Mouse (Mus musculus): ENCODE data around the gene Pop5. TPM values are rescaled to one million over a fixed set of nuclear protein-coding genes. Genes with fewer than 3 reads are reported as not detected.

Gene Pop5
- polyA plus RNA-seq, 1 experiment: 79.9 TPM

GRCm38 (mm10) chr5:115210380-115210779 lies 25.3 kb upstream of the Pop5 start:
- Histone ChIP-seq H3K27ac (ENCODE audit: insufficient read depth, low read length) (no peak overlapping the region), H3K36me3 (ENCODE audit: control insufficient read depth, insufficient read depth, low read length, poor library complexity, severe bottlenecking) (no peaks in the 10 kb centered on the region), H3K9ac (ENCODE audit: low read depth, poor library complexity, severe bottlenecking) (no peak overlapping the region), H3K9me3 (replicated peaks; ENCODE audit: control insufficient read depth, insufficient read depth, low read length, poor library complexity, severe bottlenecking) (no peaks in the 10 kb centered on the region), H3K27me3 (ENCODE audit: control insufficient read depth, insufficient read depth, low read length, poor library complexity, severe bottlenecking) (no peaks in the 10 kb centered on the region), H3K4me1 (ENCODE audit: control insufficient read depth, insufficient read depth, low read length) (peaks cover 1% of the 10 kb centered on the region), H3K4me3 (ENCODE audit: low read depth, low read length) (no peak overlapping the region)
- TF ChIP-seq CTCF (IDR thresholded peaks at IDR 0.05; ENCODE audit: low read depth, low read length): peak; percentile 76
- no peak for TF ChIP-seq POLR2A (IDR thresholded peaks at IDR 0.05; ENCODE audit: insufficient read depth, low read length)

- no peaks in the 10 kb centered on the region for H3K27me3 ChIP-seq (ENCODE audit: control insufficient read depth, insufficient read depth, low read length, poor library complexity, severe bottlenecking)
- TF ChIP-seq POLR2A (IDR thresholded peaks at IDR 0.05; ENCODE audit: insufficient read depth, low read length) (no peak), EP300 (IDR thresholded peaks at IDR 0.05; ENCODE audit: insufficient read depth, low read depth, low read length) (no peak), CTCF (IDR thresholded peaks at IDR 0.05; ENCODE audit: low read depth, low read length) (no peak)
Measured at GRCm38 (mm10) chr5:115212451-115212850, 23.2 kb upstream of the Pop5 start.

GRCm38 (mm10) chr5:115212861-115213260 lies 22.8 kb upstream of the Pop5 start:
- H3K27me3 ChIP-seq (ENCODE audit: control insufficient read depth, insufficient read depth, low read length, poor library complexity, severe bottlenecking): no peaks in the 10 kb centered on the region
- TF ChIP-seq CTCF (IDR thresholded peaks at IDR 0.05; ENCODE audit: low read depth, low read length): no peak
- TF ChIP-seq POLR2A (IDR thresholded peaks at IDR 0.05; ENCODE audit: insufficient read depth, low read length): no peak
- no peak for TF ChIP-seq EP300 (IDR thresholded peaks at IDR 0.05; ENCODE audit: insufficient read depth, low read depth, low read length)

More at GRCm38 (mm10) chr5:115212451-115212850, 23.2 kb upstream of the Pop5 start:
- Histone ChIP-seq H3K36me3 (ENCODE audit: control insufficient read depth, insufficient read depth, low read length, poor library complexity, severe bottlenecking) (no peaks in the 10 kb centered on the region), H3K9me3 (replicated peaks; ENCODE audit: control insufficient read depth, insufficient read depth, low read length, poor library complexity, severe bottlenecking) (no peaks in the 10 kb centered on the region), H3K4me3 (ENCODE audit: low read depth, low read length) (no peak overlapping the region), H3K4me1 (ENCODE audit: control insufficient read depth, insufficient read depth, low read length) (no peaks in the 10 kb centered on the region), H3K9ac (ENCODE audit: low read depth, poor library complexity, severe bottlenecking) (no peak overlapping the region), H3K27ac (ENCODE audit: insufficient read depth, low read length) (no peak overlapping the region)

GRCm38 (mm10) chr5:115214864-115215263 lies 20.8 kb upstream of the Pop5 start:
- TF ChIP-seq POLR2A (IDR thresholded peaks at IDR 0.05; ENCODE audit: insufficient read depth, low read length) (no peak), CTCF (IDR thresholded peaks at IDR 0.05; ENCODE audit: low read depth, low read length) (no peak), EP300 (IDR thresholded peaks at IDR 0.05; ENCODE audit: insufficient read depth, low read depth, low read length) (no peak)
- no peak overlapping the region for H3K27ac ChIP-seq (ENCODE audit: insufficient read depth, low read length)

More at GRCm38 (mm10) chr5:115212861-115213260, 22.8 kb upstream of the Pop5 start:
- H3K9ac ChIP-seq (ENCODE audit: low read depth, poor library complexity, severe bottlenecking): no peak overlapping the region
- no peak overlapping the region for H3K4me3 ChIP-seq (ENCODE audit: low read depth, low read length)
- H3K9me3 ChIP-seq (replicated peaks; ENCODE audit: control insufficient read depth, insufficient read depth, low read length, poor library complexity, severe bottlenecking): no peaks in the 10 kb centered on the region
- no peaks in the 10 kb centered on the region for H3K4me1 ChIP-seq (ENCODE audit: control insufficient read depth, insufficient read depth, low read length)
- H3K36me3 ChIP-seq (ENCODE audit: control insufficient read depth, insufficient read depth, low read length, poor library complexity, severe bottlenecking): no peaks in the 10 kb centered on the region
- H3K27ac ChIP-seq (ENCODE audit: insufficient read depth, low read length): no peak overlapping the region

GRCm38 (mm10) chr5:115215273-115216185 lies 20.1 kb upstream of the Pop5 start:
- Histone ChIP-seq H3K9ac (ENCODE audit: low read depth, poor library complexity, severe bottlenecking) (peak overlapping the region; percentile 31), H3K4me1 (ENCODE audit: control insufficient read depth, insufficient read depth, low read length) (no peaks in the 10 kb centered on the region), H3K9me3 (replicated peaks; ENCODE audit: control insufficient read depth, insufficient read depth, low read length, poor library complexity, severe bottlenecking) (no peaks in the 10 kb centered on the region), H3K4me3 (ENCODE audit: low read depth, low read length) (peak overlapping the region; percentile 10; the same call in 1 of the 2 replicates), H3K36me3 (ENCODE audit: control insufficient read depth, insufficient read depth, low read length, poor library complexity, severe bottlenecking) (no peaks in the 10 kb centered on the region), H3K27ac (ENCODE audit: insufficient read depth, low read length) (no peak overlapping the region), H3K27me3 (ENCODE audit: control insufficient read depth, insufficient read depth, low read length, poor library complexity, severe bottlenecking) (no peaks in the 10 kb centered on the region)
- TF ChIP-seq EP300 (IDR thresholded peaks at IDR 0.05; ENCODE audit: insufficient read depth, low read depth, low read length) (no peak), CTCF (IDR thresholded peaks at IDR 0.05; ENCODE audit: low read depth, low read length) (no peak), POLR2A (IDR thresholded peaks at IDR 0.05; ENCODE audit: insufficient read depth, low read length) (no peak)

More at GRCm38 (mm10) chr5:115214864-115215263, 20.8 kb upstream of the Pop5 start:
- Histone ChIP-seq H3K9me3 (replicated peaks; ENCODE audit: control insufficient read depth, insufficient read depth, low read length, poor library complexity, severe bottlenecking) (no peaks in the 10 kb centered on the region), H3K27me3 (ENCODE audit: control insufficient read depth, insufficient read depth, low read length, poor library complexity, severe bottlenecking) (no peaks in the 10 kb centered on the region), H3K4me1 (ENCODE audit: control insufficient read depth, insufficient read depth, low read length) (no peaks in the 10 kb centered on the region), H3K4me3 (ENCODE audit: low read depth, low read length) (peak overlapping the region; percentile 46), H3K36me3 (ENCODE audit: control insufficient read depth, insufficient read depth, low read length, poor library complexity, severe bottlenecking) (no peaks in the 10 kb centered on the region), H3K9ac (ENCODE audit: low read depth, poor library complexity, severe bottlenecking) (peak overlapping the region; percentile 31)

GRCm38 (mm10) chr5:115217998-115218397 lies 17.6 kb upstream of the Pop5 start:
- TF ChIP-seq EP300 (IDR thresholded peaks at IDR 0.05; ENCODE audit: insufficient read depth, low read depth, low read length) (no peak), CTCF (IDR thresholded peaks at IDR 0.05; ENCODE audit: low read depth, low read length) (no peak)
- Histone ChIP-seq H3K27me3 (ENCODE audit: control insufficient read depth, insufficient read depth, low read length, poor library complexity, severe bottlenecking) (no peaks in the 10 kb centered on the region), H3K4me1 (ENCODE audit: control insufficient read depth, insufficient read depth, low read length) (no peaks in the 10 kb centered on the region), H3K27ac (ENCODE audit: insufficient read depth, low read length) (no peak overlapping the region), H3K9ac (ENCODE audit: low read depth, poor library complexity, severe bottlenecking) (no peak overlapping the region), H3K36me3 (ENCODE audit: control insufficient read depth, insufficient read depth, low read length, poor library complexity, severe bottlenecking) (no peaks in the 10 kb centered on the region), H3K4me3 (ENCODE audit: low read depth, low read length) (no peak overlapping the region), H3K9me3 (replicated peaks; ENCODE audit: control insufficient read depth, insufficient read depth, low read length, poor library complexity, severe bottlenecking) (no peaks in the 10 kb centered on the region)

Data from ES-Bruce4 (cell line).